ENCODE assay signal across 8 mouse cellular contexts in the genomic region with DNA sequence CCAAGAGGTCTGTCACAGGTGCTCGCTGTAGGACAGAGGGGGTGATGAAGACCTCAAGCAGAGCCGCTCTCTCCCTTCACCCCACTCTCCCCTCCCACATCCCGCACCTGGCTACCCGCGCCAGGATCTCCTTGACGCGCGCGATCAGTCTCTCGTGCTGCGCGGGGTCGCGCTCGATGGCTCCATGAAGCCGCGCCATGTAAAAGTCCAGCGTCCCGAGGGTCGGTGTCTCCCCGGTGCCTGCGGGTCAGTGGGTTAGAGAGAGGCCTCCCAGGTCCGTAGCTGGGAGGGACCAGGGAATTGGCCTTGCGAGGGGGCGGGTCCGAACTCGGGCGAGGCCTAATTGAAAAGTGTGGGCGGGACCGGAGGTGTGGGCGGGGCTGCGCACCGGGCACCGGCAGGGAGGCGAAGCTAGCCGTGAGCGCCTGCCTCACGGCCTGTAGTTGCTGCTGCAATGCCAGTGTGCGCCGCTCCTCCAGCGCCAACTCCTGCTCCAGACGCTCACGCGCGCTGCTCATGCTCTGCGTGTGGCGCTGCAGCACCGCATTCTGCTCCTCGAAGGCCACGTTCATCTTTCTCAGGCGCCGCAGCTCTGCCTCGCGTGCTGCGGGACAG. TPM values are rescaled to one million over a fixed set of nuclear protein-coding genes. Genes with fewer than 3 reads are reported as not detected.
DNase-seq lines count a peak whose midpoint lies in the region; ATAC-seq and TF ChIP-seq lines count a peak whose summit lies in the region.

No protein-coding gene starts in this region.

- no peak overlapping the region for H3K9ac ChIP-seq in heart, embryonic 11.5 days (ENCODE audit: low read depth, low read length)

- peaks cover 11% of the 10 kb centered on the region; the same call in 1 of the 2 replicates for H3K36me3 ChIP-seq in heart, embryonic 11.5 days (ENCODE audit: control insufficient read depth, insufficient read depth, low read length)

- 6% methylated on average over 54 of the region's 55 CpGs for WGBS in heart, embryonic 11.5 days (ENCODE audit: insufficient replicate concordance)

- peak; percentile 14; the same call in 1 of the 2 replicates for ATAC-seq in heart, embryonic 11.5 days (replicated peaks; ENCODE audit: insufficient number of reproducible peaks, low FRiP score, low TSS enrichment)

- peaks cover 42% of the 10 kb centered on the region for H3K4me1 ChIP-seq in heart, embryonic 11.5 days (ENCODE audit: control insufficient read depth, insufficient read depth, low read length)

- H3K9me3 ChIP-seq in heart, embryonic 11.5 days (replicated peaks; ENCODE audit: control insufficient read depth, low read length) = no peaks in the 10 kb centered on the region

- peaks cover 28% of the 10 kb centered on the region for H3K27me3 ChIP-seq in heart, embryonic 11.5 days (ENCODE audit: control insufficient read depth, insufficient read depth, low read length)

- peak; percentile 43; the same call in 1 of the 2 replicates for TF ChIP-seq CTCF in brain, embryonic 14.5 days (IDR thresholded peaks at IDR 0.05; ENCODE audit: borderline replicate concordance, extremely low read depth, insufficient read depth, insufficient read length)

- H3K27ac ChIP-seq in heart, embryonic 11.5 days (ENCODE audit: low read depth, low read length) = 0 out of 2 replicates have a peak overlapping the region, but pooled peaks have one; percentile 29

- peak overlapping the region; percentile 32 for H3K4me3 ChIP-seq in heart, embryonic 11.5 days (ENCODE audit: low read depth, low read length)

- no peak for DNase-seq in heart, adult 9 months (ENCODE audit: low spot score in 2 of 2)
- peak; percentile 83 for DNase-seq in brain, embryonic 14.5 days (ENCODE audit: low read depth)
- peak; percentile 67 for DNase-seq in forelimb bud, embryonic 11.5 days (ENCODE audit: low read depth, low spot score)
- peak; percentile 88 for DNase-seq in kidney, postnatal 14 days
- peak; percentile 84 for DNase-seq in lung, postnatal 36 days
- DNase-seq in right cerebral cortex, adult 2 months (ENCODE audit: low spot score in 2 of 2) = peak; percentile 65 to 68
- DNase-seq in MN1 (ENCODE audit: low spot score) = no peak

- no peak for TF ChIP-seq POLR2A in brain, embryonic 14.5 days (IDR thresholded peaks at IDR 0.05; ENCODE audit: borderline replicate concordance, extremely low read depth, insufficient read depth, insufficient read length, poor library complexity, severe bottlenecking)

- H3K4me2 ChIP-seq in heart, embryonic 11.5 days = peak overlapping the region; percentile 61

RNA-seq across cellular contexts. Expression of gene Gipc3, which starts 3.5 kb away (rescaled TPM):
- polyA plus RNA-seq in heart, embryonic 11.5 days (2014; fragmentation: Nextera tagmentation; extraction: Ambion mirVana) = not detected in 2 replicates
- polyA plus RNA-seq in brain, embryonic 14.5 days (2012; rRNA removed) = 0.05 and 0.16 TPM in 2 replicates

RNA-seq across cellular contexts. Expression of gene Hmg20b, which starts 3.7 kb away (rescaled TPM):
- 102 and 107 TPM in 2 replicates for polyA plus RNA-seq in heart, embryonic 11.5 days (2014; fragmentation: Nextera tagmentation; extraction: Ambion mirVana)
- polyA plus RNA-seq in brain, embryonic 14.5 days (2012; rRNA removed) = 49.5 and 63.8 TPM in 2 replicates

RNA-seq across cellular contexts. Expression of gene Mfsd12, which starts 10.7 kb away (rescaled TPM):
- 4.6 and 4.7 TPM in 2 replicates for polyA plus RNA-seq in heart, embryonic 11.5 days (2014; fragmentation: Nextera tagmentation; extraction: Ambion mirVana)
- 13.1 and 15.6 TPM in 2 replicates for polyA plus RNA-seq in brain, embryonic 14.5 days (2012; rRNA removed)

RNA-seq across cellular contexts. Expression of gene Tbxa2r, which starts 18.0 kb away (rescaled TPM):
- 10.9 and 11.2 TPM in 2 replicates for polyA plus RNA-seq in heart, embryonic 11.5 days (2014; fragmentation: Nextera tagmentation; extraction: Ambion mirVana)
- 5.0 and 5.3 TPM in 2 replicates for polyA plus RNA-seq in brain, embryonic 14.5 days (2012; rRNA removed)

RNA-seq across cellular contexts. Expression of gene 4930404N11Rik, which starts 19.1 kb away (rescaled TPM):
- 0.23 and 0.67 TPM in 2 replicates for polyA plus RNA-seq in heart, embryonic 11.5 days (2014; fragmentation: Nextera tagmentation; extraction: Ambion mirVana)
- 0.19 and 0.25 TPM in 2 replicates for polyA plus RNA-seq in brain, embryonic 14.5 days (2012; rRNA removed)

Comparison
In these comparisons a context has a peak if more than half of its experiments do, and no peak if none do; other contexts are left out.
1. DNase-seq: peak in brain, embryonic 14.5 days (single experiment), forelimb bud, embryonic 11.5 days (single experiment), kidney, postnatal 14 days (single experiment), lung, postnatal 36 days (single experiment) and right cerebral cortex, adult 2 months (2 of 2); none in heart, adult 9 months (0 of 2) and MN1 (single experiment).